Mouse (Mus musculus) layer of hippocampus, postnatal 36 days (tissue): ENCODE measurements around the gene Tfcp2l1. TPM values are rescaled to one million over a fixed set of nuclear protein-coding genes. Genes with fewer than 3 reads are reported as not detected.

Source experiments
- DNase-seq, 2 experiments: peaks; one replicate each; pipeline ENCODE4 v3.0.0; 2022
- total RNA-seq, 2 experiments: library from RNA; stranded (reverse); gene quantifications; 2 replicates each; pipeline ENCODE4 v1.2.3; 2021

Gene Tfcp2l1
- total RNA-seq, 2 experiments from 2014 or later, result 2.2 to 2.5 TPM

GRCm38 (mm10) chr1:118658716-118659115, 31.0 kb downstream of the Tfcp2l1 start:
- no peak for DNase-seq

- no peak for DNase-seq
These were observed 33.2 kb downstream of the Tfcp2l1 start for GRCm38 (mm10) chr1:118660880-118661465.

- no peak for DNase-seq
These were observed 35.3 kb downstream of the Tfcp2l1 start for GRCm38 (mm10) chr1:118663062-118663461.

- no peak for DNase-seq
These were observed 39.8 kb downstream of the Tfcp2l1 start for GRCm38 (mm10) chr1:118667536-118667935.

- no peak for DNase-seq
These were observed 44.5 kb downstream of the Tfcp2l1 start for GRCm38 (mm10) chr1:118672196-118672595.

- DNase-seq, result no peak
These were observed 46.4 kb downstream of the Tfcp2l1 start for GRCm38 (mm10) chr1:118674176-118674575.

GRCm38 (mm10) chr1:118681980-118682379, 54.2 kb downstream of the Tfcp2l1 start:
- DNase-seq, result no peak

GRCm38 (mm10) chr1:118683686-118684085, 55.9 kb downstream of the Tfcp2l1 start:
- no peak for DNase-seq

GRCm38 (mm10) chr1:118687726-118688125, 60.0 kb downstream of the Tfcp2l1 start:
- no peak for DNase-seq

- DNase-seq, result no peak
These were observed 62.1 kb downstream of the Tfcp2l1 start for GRCm38 (mm10) chr1:118689830-118690229.

- no peak for DNase-seq
These were observed 66.7 kb downstream of the Tfcp2l1 start for GRCm38 (mm10) chr1:118694436-118694835.

- no peak for DNase-seq
These were observed 70.2 kb downstream of the Tfcp2l1 start for GRCm38 (mm10) chr1:118697906-118698305.

GRCm38 (mm10) chr1:118699118-118699890, 71.6 kb downstream of the Tfcp2l1 start:
- DNase-seq, result no peak

GRCm38 (mm10) chr1:118699961-118700360, 72.2 kb downstream of the Tfcp2l1 start:
- no peak for DNase-seq

- DNase-seq, result no peak
These were observed 83.9 kb downstream of the Tfcp2l1 start for GRCm38 (mm10) chr1:118711606-118712005.

- no peak for DNase-seq
These were observed 88.5 kb downstream of the Tfcp2l1 start for GRCm38 (mm10) chr1:118716225-118716624.

- no peak for DNase-seq
These were observed 90.3 kb downstream of the Tfcp2l1 start for GRCm38 (mm10) chr1:118718055-118718454.

- DNase-seq, result no peak
These were observed 92.0 kb downstream of the Tfcp2l1 start for GRCm38 (mm10) chr1:118719699-118720098.

- DNase-seq, result no peak
These were observed 92.8 kb downstream of the Tfcp2l1 start for GRCm38 (mm10) chr1:118720474-118721095.

- no peak for DNase-seq
These were observed 99.3 kb downstream of the Tfcp2l1 start for GRCm38 (mm10) chr1:118727075-118727474.

GRCm38 (mm10) chr1:118728796-118729195, 101.1 kb downstream of the Tfcp2l1 start:
- no peak for DNase-seq
